Mouse (Mus musculus) embryo, embryonic 10 days (tissue): Measurements from ENCODE around the gene Cad.

Experiments used
- DNase-seq: peaks from one replicate; pipeline ENCODE4 v3.0.0-alpha.2; 2015; ENCODE audit warnings: low spot score

The Cad gene

GRCm38 (mm10) chr5:31110781-31111180 lies 56.2 kb downstream of the Cad start:
- no peak for DNase-seq

GRCm38 (mm10) chr5:31116354-31116753 lies 61.8 kb downstream of the Cad start, which contains the start of gene Trim54:
Trim54 (plus strand) TSS chr5:31116712.
- DNase-seq: no peak

- no peak for DNase-seq
Observed at GRCm38 (mm10) chr5:31116912-31117311, 62.3 kb downstream of the Cad start.

GRCm38 (mm10) chr5:31121111-31121510 lies 66.5 kb downstream of the Cad start:
- no peak for DNase-seq

DNA sequence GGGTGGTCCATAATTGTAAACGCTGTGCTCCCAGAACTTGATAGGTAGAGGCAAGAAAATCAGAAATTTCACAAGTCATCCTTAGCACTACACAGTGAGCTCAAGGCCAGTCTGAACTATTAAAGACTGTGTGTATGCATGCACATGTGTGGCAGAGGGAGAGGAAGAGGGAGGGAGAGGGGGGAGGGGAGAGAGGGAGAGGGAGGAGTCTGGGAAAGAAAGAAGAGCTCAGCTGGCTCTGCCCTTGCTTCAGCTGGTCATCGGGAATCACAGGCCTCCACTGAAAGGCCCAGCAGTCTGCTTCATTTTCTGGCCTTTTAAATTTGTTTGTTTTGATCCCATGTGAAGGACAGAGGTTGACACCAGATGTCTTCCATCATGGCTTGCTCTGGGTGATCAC lies 68.9 kb downstream of the Cad start:
- DNase-seq: no peak

- DNase-seq: no peak
Observed at GRCm38 (mm10) chr5:31126050-31126449, 71.5 kb downstream of the Cad start.
